Mouse (Mus musculus) G1E (cell line): Measurements from ENCODE around the gene Msx1.

Source experiments
- CTCF ChIP-seq: IDR thresholded peaks from 2 replicates; pipeline ENCODE4 v1.5.1; 2012; ENCODE audit warnings: low read depth, low read length, inconsistent platforms, mixed read lengths
- GATA1 ChIP-seq: IDR thresholded peaks from 2 replicates; pipeline ENCODE4 v1.6.1; 2012; ENCODE audit warnings: borderline replicate concordance, low read length, inconsistent platforms, mixed read lengths

GRCm38 (mm10) chr5:37819541-37819940, 4.8 kb downstream of the Msx1 start:
- TF ChIP-seq CTCF = no peak
- no peak for TF ChIP-seq GATA1
